Mouse (Mus musculus) stomach, postnatal 0 days (tissue): ENCODE data around the gene Ccl1. TPM values are rescaled to one million over a fixed set of nuclear protein-coding genes. Genes with fewer than 3 reads are reported as not detected.

Experiments used
- ATAC-seq: fragments of 200-750 bp; cut with Nextera tagmentation; 2 replicates; pipeline ENCODE4 v1.8.0; 2017; ENCODE audit not compliant: low FRiP score, low TSS enrichment
- DNase-seq: peaks from one replicate; pipeline ENCODE4 v3.0.0-alpha.2; 2016; ENCODE audit warnings: low spot score
- H3K27ac ChIP-seq: fragments of 300-500 bp; sonication (generic); replicated peaks from 2 replicates; pipeline ENCODE4 v1.5.1; 2014; ENCODE audit warnings: mild to moderate bottlenecking, control low read depth
- H3K27me3 ChIP-seq: fragments of 300-500 bp; sonication (generic); 2 replicates; pipeline ENCODE4 v1.6.1; 2014; ENCODE audit warnings: low read length; ENCODE audit not compliant: control insufficient read depth, insufficient read depth
- H3K36me3 ChIP-seq: fragments of 300-500 bp; sonication (generic); 2 replicates; pipeline ENCODE4 v1.6.1; 2014; ENCODE audit warnings: low read length, mixed read lengths; ENCODE audit not compliant: control insufficient read depth, insufficient read depth
- H3K4me1 ChIP-seq: fragments of 300-500 bp; sonication (generic); replicated peaks from 2 replicates; pipeline ENCODE4 v1.6.1; 2014; ENCODE audit warnings: antibody characterized with exemption; ENCODE audit not compliant: control insufficient read depth, insufficient read depth
- H3K4me2 ChIP-seq: fragments of 300-500 bp; sonication (generic); replicated peaks from 2 replicates; pipeline ENCODE4 v1.6.1; 2014; ENCODE audit warnings: low read depth, mild to moderate bottlenecking, control low read depth, moderate library complexity
- H3K4me3 ChIP-seq: fragments of 300-500 bp; sonication (generic); 2 replicates; pipeline ENCODE4 v1.5.1; 2014; ENCODE audit warnings: low read depth, low read length, control low read depth
- H3K9ac ChIP-seq: fragments of 300-500 bp; sonication (generic); 2 replicates; pipeline ENCODE4 v1.6.1; 2014; ENCODE audit warnings: mild to moderate bottlenecking, low read length, control low read depth, mixed read lengths
- H3K9me3 ChIP-seq: fragments of 300-500 bp; sonication (generic); 2 replicates; pipeline ENCODE4 v1.6.1; 2016; ENCODE audit warnings: low read length; ENCODE audit not compliant: control insufficient read depth
- CTCF ChIP-seq: IDR thresholded peaks from 2 replicates; pipeline ENCODE4 v1.5.1; 2016; ENCODE audit warnings: antibody characterized with exemption, low read depth, mild to moderate bottlenecking, moderate library complexity
- EP300 ChIP-seq: optimal IDR thresholded peaks from 2 replicates; pipeline ENCODE3; 2016; ENCODE audit warnings: antibody characterized with exemption
- WGBS: fragments of 180-500 bp; shearing (Covaris S2); extraction: QIAGEN DNeasy Blood & Tissue Kit; methylation state at CpG from one replicate; pipeline ENCODE4 v1.1.7; 2014; 5-methylcytosine and 5-hydroxymethylcytosine counted together
- polyA plus RNA-seq: library from polyadenylated mRNA; unstranded; fragments of >200 nt; fragmentation: Nextera tagmentation; extraction: Ambion mirVana; gene quantifications from 2 replicates; pipeline ENCODE4 v1.2.1, GENCODE M21; 2015

Ccl1 gene
- polyA plus RNA-seq, 1 experiment from 2014 or later = not detected

DNA sequence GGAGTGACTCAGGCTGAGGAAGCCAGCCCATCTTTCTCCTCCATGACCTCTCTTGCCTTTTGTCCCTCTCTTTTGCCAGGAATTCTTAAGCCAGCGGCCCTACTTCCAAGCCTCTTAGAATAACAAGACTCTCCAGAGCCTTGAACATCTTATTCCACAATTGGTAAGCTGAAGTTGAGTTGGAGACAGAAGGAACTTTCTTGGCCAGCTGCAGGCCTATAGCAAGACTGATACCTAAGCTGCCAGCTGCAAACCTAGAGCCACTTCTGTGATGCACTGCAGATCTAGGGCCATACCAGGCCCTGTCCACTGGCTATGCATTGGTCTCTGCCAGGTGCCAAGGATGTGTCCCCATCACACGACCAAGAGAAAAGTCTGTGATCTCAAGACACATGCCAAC is 132.0 kb downstream of the Ccl1 start:
- H3K4me2 ChIP-seq = no peak overlapping the region
- no peak for TF ChIP-seq CTCF
- TF ChIP-seq EP300 = no peak
- no peak overlapping the region for H3K27ac ChIP-seq
- no peaks in the 10 kb centered on the region for H3K36me3 ChIP-seq
- H3K27me3 ChIP-seq = no peaks in the 10 kb centered on the region
- no peak for ATAC-seq
- H3K4me3 ChIP-seq = no peak overlapping the region
- no peaks in the 10 kb centered on the region for H3K4me1 ChIP-seq
- 77% methylated on average over 2 of the region's 2 CpGs for WGBS
- H3K9ac ChIP-seq = no peak overlapping the region
- DNase-seq = no peak
- no peaks in the 10 kb centered on the region for H3K9me3 ChIP-seq

DNA sequence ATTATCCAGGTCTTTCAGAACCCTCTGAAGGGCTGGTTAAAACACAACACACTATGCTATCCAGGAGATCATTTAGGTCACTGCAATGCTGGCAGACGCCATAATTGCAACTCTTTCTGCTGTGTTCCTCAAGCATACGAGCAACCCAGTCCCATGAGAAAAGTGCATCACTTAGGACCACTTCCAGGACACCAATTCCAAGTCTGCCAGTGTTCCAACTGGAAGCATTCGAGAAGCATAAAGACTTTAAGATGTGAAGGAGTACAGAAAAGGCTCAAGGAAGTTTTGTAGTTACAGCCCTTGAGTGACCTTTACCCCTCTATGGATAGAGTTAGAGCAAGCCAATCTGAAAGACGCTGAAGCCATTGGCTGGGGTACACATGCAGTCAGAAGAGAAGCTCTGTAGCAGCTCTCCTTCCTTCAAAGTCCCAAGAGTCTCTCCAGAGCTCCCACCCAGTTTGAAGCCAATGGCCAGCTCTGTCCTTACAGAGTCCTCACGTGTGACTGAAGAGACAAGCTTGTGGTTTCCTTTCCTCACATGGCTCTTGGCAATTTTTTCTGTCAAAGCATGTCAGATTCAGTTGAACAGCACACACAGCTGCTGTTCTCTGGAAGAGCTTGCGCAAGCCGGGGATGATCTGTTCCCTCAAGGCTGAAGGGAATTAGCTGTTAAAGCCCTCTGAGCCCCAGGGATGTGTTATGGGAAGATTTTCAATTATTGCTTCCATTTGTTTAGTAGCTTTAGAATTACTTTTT is 134.0 kb downstream of the Ccl1 start:
- Histone ChIP-seq H3K9me3 (no peaks in the 10 kb centered on the region), H3K36me3 (no peaks in the 10 kb centered on the region), H3K9ac (no peak overlapping the region), H3K27ac (no peak overlapping the region; the same call in 1 of the 2 replicates), H3K4me1 (no peaks in the 10 kb centered on the region), H3K4me2 (no peak overlapping the region), H3K27me3 (no peaks in the 10 kb centered on the region), H3K4me3 (no peak overlapping the region)
- 46% methylated on average over 7 of the region's 7 CpGs for WGBS
- DNase-seq (no peak), ATAC-seq (peak; percentile 54; the same call in 1 of the 2 replicates)
- no peak for TF ChIP-seq EP300
- TF ChIP-seq CTCF = no peak

DNA sequence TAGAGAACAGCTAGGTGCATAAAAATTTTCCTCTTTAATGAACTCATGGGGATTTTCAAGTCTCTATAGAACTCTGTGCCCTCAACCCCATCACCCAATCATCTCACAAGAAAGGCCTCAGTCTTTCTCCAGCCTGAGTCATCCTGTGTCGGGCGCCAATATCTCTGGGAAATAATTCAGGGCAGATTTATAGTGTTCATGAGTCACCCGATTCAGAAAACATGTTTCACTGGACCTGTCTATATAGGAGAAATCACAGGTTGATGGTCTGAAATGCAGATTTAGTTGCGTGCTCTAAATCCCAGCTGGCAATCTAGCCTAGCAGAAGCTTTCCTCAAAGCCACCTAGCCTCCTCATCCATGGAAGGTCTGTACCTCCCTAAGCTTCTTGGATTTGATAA is 136.0 kb downstream of the Ccl1 start:
- Histone ChIP-seq H3K27me3 (no peaks in the 10 kb centered on the region), H3K4me3 (no peak overlapping the region), H3K27ac (no peak overlapping the region), H3K9me3 (no peaks in the 10 kb centered on the region), H3K9ac (no peak overlapping the region), H3K36me3 (no peaks in the 10 kb centered on the region), H3K4me1 (no peaks in the 10 kb centered on the region), H3K4me2 (no peak overlapping the region)
- DNase-seq (no peak), ATAC-seq (no peak)
- TF ChIP-seq CTCF (no peak), EP300 (no peak)
- WGBS = 91% methylated on average over 4 of the region's 4 CpGs

DNA sequence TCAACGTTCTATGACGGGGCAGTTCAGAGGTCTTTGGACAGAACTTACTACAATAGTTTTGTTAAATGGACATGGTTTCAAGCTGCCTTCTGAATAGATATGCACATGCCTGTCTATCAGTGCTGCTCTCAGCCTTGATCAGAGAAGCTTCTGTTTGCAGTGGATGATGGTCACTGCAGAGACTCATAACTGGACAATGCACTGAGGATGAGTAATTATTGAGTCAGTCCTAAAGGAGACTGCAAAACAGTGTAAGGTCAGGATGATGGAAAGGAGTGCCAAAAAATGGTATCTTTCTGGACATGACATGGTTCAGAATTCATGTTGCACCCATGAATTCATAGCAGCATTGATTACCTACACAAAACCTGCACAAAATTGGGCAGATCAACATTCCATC is 137.2 kb downstream of the Ccl1 start:
- ATAC-seq = no peak
- H3K4me3 ChIP-seq = no peak overlapping the region
- DNase-seq = no peak
- H3K27me3 ChIP-seq = no peaks in the 10 kb centered on the region
- H3K9ac ChIP-seq = no peak overlapping the region
- no peak overlapping the region for H3K4me2 ChIP-seq
- no peak overlapping the region for H3K27ac ChIP-seq
- no peaks in the 10 kb centered on the region for H3K36me3 ChIP-seq
- WGBS = 93% methylated on average over 2 of the region's 2 CpGs
- H3K4me1 ChIP-seq = no peaks in the 10 kb centered on the region
- TF ChIP-seq CTCF = no peak
- no peak for TF ChIP-seq EP300
- H3K9me3 ChIP-seq = no peaks in the 10 kb centered on the region

DNA sequence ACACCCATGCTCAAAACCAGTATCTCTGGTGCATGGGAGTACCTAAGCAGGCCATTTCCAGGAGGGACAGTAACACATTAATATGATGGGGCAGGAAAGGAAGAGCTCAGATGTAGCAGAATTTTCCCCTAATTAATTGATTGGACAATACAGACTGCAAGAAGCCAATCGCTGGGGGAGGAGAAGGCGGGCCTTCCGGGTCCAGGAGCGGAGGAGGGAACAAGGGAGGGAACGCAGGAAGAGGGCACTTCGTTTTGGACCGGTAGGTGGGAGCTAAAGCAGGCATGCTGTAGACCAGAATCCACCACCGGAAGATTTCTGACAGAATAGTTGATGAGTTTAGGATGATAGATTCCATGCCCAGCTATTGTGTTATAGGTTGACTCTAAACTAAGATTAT is 142.2 kb downstream of the Ccl1 start:
- ATAC-seq = no peak
- WGBS = 66% methylated on average over 8 of the region's 8 CpGs
- DNase-seq = no peak
- Histone ChIP-seq H3K27ac (no peak overlapping the region), H3K4me2 (no peak overlapping the region), H3K9me3 (no peaks in the 10 kb centered on the region), H3K27me3 (no peaks in the 10 kb centered on the region), H3K9ac (no peak overlapping the region), H3K4me1 (no peaks in the 10 kb centered on the region), H3K4me3 (no peak overlapping the region), H3K36me3 (no peaks in the 10 kb centered on the region)
- TF ChIP-seq CTCF (no peak), EP300 (no peak)

DNA sequence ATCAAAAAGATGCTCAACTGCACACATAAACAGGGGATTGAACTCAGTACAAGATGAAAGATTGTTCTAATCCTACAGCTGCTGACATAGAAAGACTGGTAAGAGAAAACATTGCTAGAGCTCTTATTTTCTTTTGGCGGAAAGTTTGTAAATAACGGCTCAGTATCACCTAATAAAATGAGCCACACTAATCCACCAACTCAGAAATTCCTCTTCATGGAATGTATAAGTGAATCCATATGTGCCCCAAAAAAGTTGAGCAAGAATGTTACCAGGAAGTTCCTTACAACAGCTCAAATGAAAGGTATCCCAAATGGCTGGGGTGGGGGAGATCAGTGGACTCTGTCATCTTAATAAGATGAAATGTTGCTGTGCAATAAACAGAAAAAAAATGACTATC is 146.4 kb downstream of the Ccl1 start:
- H3K9ac ChIP-seq = no peak overlapping the region
- ATAC-seq = no peak
- no peaks in the 10 kb centered on the region for H3K27me3 ChIP-seq
- WGBS = 78% methylated on average over 2 of the region's 2 CpGs
- H3K9me3 ChIP-seq = no peaks in the 10 kb centered on the region
- no peak overlapping the region for H3K4me3 ChIP-seq
- no peak overlapping the region for H3K27ac ChIP-seq
- no peak overlapping the region for H3K4me2 ChIP-seq
- TF ChIP-seq CTCF (no peak), EP300 (no peak)
- H3K4me1 ChIP-seq = no peaks in the 10 kb centered on the region
- H3K36me3 ChIP-seq = no peaks in the 10 kb centered on the region
- no peak for DNase-seq
